Mouse (Mus musculus) kidney, adult 2 months (tissue): ENCODE results near the gene Senp7. TPM values are rescaled to one million over a fixed set of nuclear protein-coding genes. Genes with fewer than 3 reads are reported as not detected.
"Not testable (repeated sequence)": the region's sequence is repeated elsewhere in the genome, so short reads cannot be mapped to it uniquely, and the experiment has no call there.

ENCODE experiments used
- DNase-seq: peaks from one replicate; pipeline ENCODE4 v3.0.0; 2021
- H3K27ac ChIP-seq: fragments of 200-500 bp; 2 replicates; pipeline ENCODE4 v1.5.1; 2012; ENCODE audit warnings: low read depth, low read length, control low read depth, inconsistent platforms; ENCODE audit not compliant: insufficient read depth
- H3K27me3 ChIP-seq: fragments of 200-500 bp; replicated peaks from 2 replicates; pipeline ENCODE4 v1.6.1; 2012; ENCODE audit warnings: mild to moderate bottlenecking, moderate library complexity, low read length, inconsistent platforms; ENCODE audit not compliant: control insufficient read depth, insufficient read depth
- H3K36me3 ChIP-seq: fragments of 200-500 bp; 2 replicates; pipeline ENCODE4 v1.6.1; 2012; ENCODE audit warnings: mild to moderate bottlenecking, moderate library complexity, low read length, inconsistent platforms; ENCODE audit not compliant: control insufficient read depth, insufficient read depth
- H3K4me1 ChIP-seq: fragments of 200-500 bp; 2 replicates; pipeline ENCODE4 v1.6.1; 2011; ENCODE audit warnings: low read length; ENCODE audit not compliant: control insufficient read depth, insufficient read depth
- H3K4me3 ChIP-seq: fragments of 200-500 bp; 2 replicates; pipeline ENCODE4 v1.5.1; 2011; ENCODE audit warnings: mild to moderate bottlenecking, low read depth, low read length, control low read depth; ENCODE audit not compliant: insufficient read depth
- CTCF ChIP-seq: fragments of 200-500 bp; conservative IDR thresholded peaks from 2 replicates; pipeline ENCODE4 v1.5.1; 2011; ENCODE audit warnings: low read depth, mild to moderate bottlenecking, control low read depth, low read length, moderate library complexity, mixed read lengths; ENCODE audit not compliant: insufficient read depth, insufficient read length
- POLR2A ChIP-seq: fragments of 200-500 bp; IDR thresholded peaks from one replicate; pipeline ENCODE4 v1.6.1; 2011; ENCODE audit warnings: low read depth, low read length, control low read depth
- WGBS: fragments of 180-500 bp; shearing (Covaris S2); methylation state at CpG from one replicate; pipeline ENCODE4 v1.1.7; 2018; 5-methylcytosine and 5-hydroxymethylcytosine counted together
- polyA plus RNA-seq: library from polyadenylated mRNA; depleted of rRNA; stranded (reverse); fragments of >200 nt; gene quantifications from 2 replicates; pipeline ENCODE4 v1.2.3, GENCODE M21; 2012

Senp7 gene
- polyA plus RNA-seq, 1 experiment = 3.1 TPM

- Histone ChIP-seq H3K36me3 (no peaks in the 10 kb centered on the region; the same call in 1 of the 2 replicates), H3K4me1 (no peaks in the 10 kb centered on the region), H3K27ac (peak overlapping the region; percentile 98), H3K27me3 (no peaks in the 10 kb centered on the region), H3K4me3 (peak overlapping the region; percentile 90)
- TF ChIP-seq CTCF (no peak), POLR2A (no peak)
- DNase-seq = peak; percentile 94
- under 1% methylated on average over 53 of the region's 66 CpGs for WGBS
Observed at GRCm38 (mm10) chr16:56075222-56076111, 27.3 kb downstream of the Senp7 start.

GRCm38 (mm10) chr16:56076121-56076869 is 28.2 kb downstream of the Senp7 start:
- TF ChIP-seq CTCF (no peak), POLR2A (no peak)
- Histone ChIP-seq H3K27me3 (no peaks in the 10 kb centered on the region), H3K27ac (no peak overlapping the region), H3K4me1 (no peaks in the 10 kb centered on the region), H3K4me3 (peak overlapping the region; percentile 90), H3K36me3 (no peaks in the 10 kb centered on the region; the same call in 1 of the 2 replicates)
- DNase-seq = no peak
- WGBS = 7% methylated on average over 11 of the region's 11 CpGs

GRCm38 (mm10) chr16:56079419-56079818 is 31.3 kb downstream of the Senp7 start:
- no peaks in the 10 kb centered on the region for H3K4me1 ChIP-seq
- TF ChIP-seq CTCF = no peak
- TF ChIP-seq POLR2A = no peak
- WGBS = 93% methylated on average over 1 of the region's 1 CpGs

GRCm38 (mm10) chr16:56081691-56082090 is 33.6 kb downstream of the Senp7 start:
- 78% methylated on average over 4 of the region's 4 CpGs for WGBS

More at GRCm38 (mm10) chr16:56079419-56079818, 31.3 kb downstream of the Senp7 start:
- no peak overlapping the region for H3K27ac ChIP-seq
- H3K4me3 ChIP-seq = no peak overlapping the region
- H3K36me3 ChIP-seq = no peaks in the 10 kb centered on the region; the same call in 1 of the 2 replicates
- no peaks in the 10 kb centered on the region for H3K27me3 ChIP-seq
- DNase-seq = no peak

GRCm38 (mm10) chr16:56086336-56086735 is 38.2 kb downstream of the Senp7 start:
- no peak overlapping the region for H3K4me3 ChIP-seq
- H3K27me3 ChIP-seq = no peaks in the 10 kb centered on the region
- H3K36me3 ChIP-seq = no peaks in the 10 kb centered on the region
- 90% methylated on average over 2 of the region's 2 CpGs for WGBS
- no peaks in the 10 kb centered on the region for H3K4me1 ChIP-seq
- TF ChIP-seq CTCF = no peak
- TF ChIP-seq POLR2A = no peak
- no peak overlapping the region for H3K27ac ChIP-seq
- DNase-seq = no peak

More at GRCm38 (mm10) chr16:56081691-56082090, 33.6 kb downstream of the Senp7 start:
- H3K27me3 ChIP-seq = no peaks in the 10 kb centered on the region
- H3K4me1 ChIP-seq = no peaks in the 10 kb centered on the region
- H3K36me3 ChIP-seq = no peaks in the 10 kb centered on the region; the same call in 1 of the 2 replicates
- H3K27ac ChIP-seq = no peak overlapping the region
- DNase-seq = no peak
- H3K4me3 ChIP-seq = no peak overlapping the region
- no peak for TF ChIP-seq POLR2A
- no peak for TF ChIP-seq CTCF

GRCm38 (mm10) chr16:56090385-56090784 is 42.2 kb downstream of the Senp7 start:
- H3K4me1 ChIP-seq = no peaks in the 10 kb centered on the region
- WGBS = 75% methylated on average over 2 of the region's 2 CpGs
- no peak overlapping the region for H3K4me3 ChIP-seq
- H3K27ac ChIP-seq = no peak overlapping the region
- no peaks in the 10 kb centered on the region for H3K27me3 ChIP-seq
- no peaks in the 10 kb centered on the region for H3K36me3 ChIP-seq
- TF ChIP-seq POLR2A (no peak), CTCF (no peak)
- DNase-seq = no peak

GRCm38 (mm10) chr16:56096401-56097018 is 48.4 kb downstream of the Senp7 start:
- DNase-seq = not testable (repeated sequence)
- H3K36me3 ChIP-seq = peaks cover 12% of the 10 kb centered on the region; the same call in 1 of the 2 replicates

More at GRCm38 (mm10) chr16:56096401-56097018, 48.4 kb downstream of the Senp7 start:
- H3K27me3 ChIP-seq, H3K4me3 ChIP-seq, H3K27ac ChIP-seq, H3K4me1 ChIP-seq: not testable (repeated sequence)
